ENCODE assay signal across 9 mouse cellular contexts in the genomic region with DNA sequence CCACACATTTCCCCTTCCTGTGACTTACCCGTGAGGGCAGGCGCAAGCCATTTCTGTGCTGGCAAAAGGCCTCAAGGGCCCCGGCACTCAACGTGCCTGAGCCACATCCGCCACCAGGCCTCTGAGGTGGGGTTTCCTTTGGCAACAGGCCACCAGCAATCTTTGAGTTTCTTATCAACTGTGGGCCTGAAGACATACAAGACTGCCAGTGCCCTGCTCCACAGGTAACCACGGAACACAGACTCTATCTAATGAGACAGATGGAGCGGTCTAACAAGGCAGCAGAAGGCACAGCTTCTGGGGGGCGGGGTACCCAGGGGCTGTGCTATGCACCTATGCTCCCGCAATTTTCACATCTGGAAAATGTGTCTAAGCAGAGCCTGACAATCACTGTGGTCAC. TPM values are rescaled to one million over a fixed set of nuclear protein-coding genes. Genes with fewer than 3 reads are reported as not detected.
DNase-seq lines count a peak whose midpoint lies in the region; ATAC-seq lines count a peak whose summit lies in the region.
"Had no signal": no experiment of that assay in that cellular context is flagged by ENCODE, and none has a peak within 500 bp of the region (broad histone marks: within the 10 kb centered on the region; RNA-seq: fewer than 3 reads in every experiment).

No protein-coding gene starts in this region.

- no peaks in the 10 kb centered on the region for H3K9me3 ChIP-seq in neural tube, embryonic 15.5 days (replicated peaks)
- H3K9me3 ChIP-seq in heart, embryonic 13.5 days = no peaks in the 10 kb centered on the region
- no peaks in the 10 kb centered on the region for H3K9me3 ChIP-seq in liver, embryonic 11.5 days (ENCODE audit: control insufficient read depth, low read length)
- H3K9me3 ChIP-seq: limb, embryonic 15.5 days had no signal

- H3K27me3 ChIP-seq in neural tube, embryonic 15.5 days (replicated peaks) = no peaks in the 10 kb centered on the region
- no peaks in the 10 kb centered on the region for H3K27me3 ChIP-seq in heart, embryonic 13.5 days (replicated peaks)
- no peaks in the 10 kb centered on the region for H3K27me3 ChIP-seq in liver, embryonic 11.5 days (replicated peaks; ENCODE audit: control insufficient read depth, insufficient read depth, low read length)
- H3K27me3 ChIP-seq: limb, embryonic 15.5 days had no signal

- H3K36me3 ChIP-seq in neural tube, embryonic 15.5 days = no peaks in the 10 kb centered on the region
- no peaks in the 10 kb centered on the region for H3K36me3 ChIP-seq in heart, embryonic 13.5 days
- no peaks in the 10 kb centered on the region for H3K36me3 ChIP-seq in liver, embryonic 11.5 days (ENCODE audit: control insufficient read depth, insufficient read depth, low read length)
- H3K36me3 ChIP-seq: limb, embryonic 15.5 days had no signal

- WGBS in neural tube, embryonic 15.5 days = 74% methylated on average over 9 of the region's 9 CpGs
- 35% methylated on average over 9 of the region's 9 CpGs for WGBS in heart, embryonic 13.5 days
- WGBS in liver, embryonic 11.5 days = 49% methylated on average over 9 of the region's 9 CpGs

- H3K9ac ChIP-seq in neural tube, embryonic 15.5 days (replicated peaks) = no peak overlapping the region
- no peak overlapping the region for H3K9ac ChIP-seq in heart, embryonic 13.5 days
- no peak overlapping the region for H3K9ac ChIP-seq in liver, embryonic 11.5 days (ENCODE audit: low read depth, low read length)
- H3K9ac ChIP-seq: limb, embryonic 15.5 days had no signal

- H3K4me1 ChIP-seq in neural tube, embryonic 15.5 days = peaks cover 5% of the 10 kb centered on the region; the same call in 1 of the 2 replicates
- H3K4me1 ChIP-seq in heart, embryonic 13.5 days = peaks cover 17% of the 10 kb centered on the region
- H3K4me1 ChIP-seq in liver, embryonic 11.5 days (replicated peaks; ENCODE audit: control insufficient read depth, insufficient read depth, low read length) = peaks cover 9% of the 10 kb centered on the region

- no peak for DNase-seq in neural tube, embryonic 10.5 days (ENCODE audit: extremely low spot score, low spot score)
- DNase-seq in liver, embryonic 11.5 days (ENCODE audit: low spot score) = no peak
- peak; percentile 62 to 65 for DNase-seq in spleen, adult 18-20 months
- no peak for DNase-seq in embryo, embryonic 11 days
- DNase-seq in left cerebral cortex, adult 8-10 months (ENCODE audit: low spot score in 2 of 2) = no peak

- H3K4me2 ChIP-seq in neural tube, embryonic 15.5 days = no peak overlapping the region
- peak overlapping the region; percentile 20; the same call in 1 of the 2 replicates for H3K4me2 ChIP-seq in heart, embryonic 13.5 days
- H3K4me2 ChIP-seq in liver, embryonic 11.5 days = no peak overlapping the region
- H3K4me2 ChIP-seq: limb, embryonic 15.5 days had no signal

- no peak overlapping the region for H3K27ac ChIP-seq in neural tube, embryonic 15.5 days (replicated peaks)
- no peak overlapping the region for H3K27ac ChIP-seq in heart, embryonic 13.5 days (replicated peaks)
- H3K27ac ChIP-seq in liver, embryonic 11.5 days (ENCODE audit: low read depth, low read length) = peak overlapping the region; percentile 5; the same call in 1 of the 2 replicates
- H3K27ac ChIP-seq: limb, embryonic 15.5 days had no signal

- peak; percentile 53; the same call in 1 of the 2 replicates for ATAC-seq in neural tube, embryonic 15.5 days (ENCODE audit: low FRiP score)
- no peak for ATAC-seq in heart, embryonic 13.5 days (ENCODE audit: extremely low read depth, insufficient number of reproducible peaks, low FRiP score, low TSS enrichment)
- peak; percentile 60 for ATAC-seq in liver, embryonic 11.5 days (replicated peaks; ENCODE audit: low FRiP score)
- ATAC-seq in frontal cortex, adult (ENCODE audit: low TSS enrichment) = no peak

- H3K4me3 ChIP-seq in neural tube, embryonic 15.5 days (replicated peaks) = no peak overlapping the region
- H3K4me3 ChIP-seq in heart, embryonic 13.5 days = no peak overlapping the region
- no peak overlapping the region for H3K4me3 ChIP-seq in liver, embryonic 11.5 days (ENCODE audit: low read depth, low read length)
- H3K4me3 ChIP-seq: limb, embryonic 15.5 days had no signal

RNA-seq across cellular contexts. Expression of a gene that starts 54.4 kb away (rescaled TPM):
- 17.9 and 20.2 TPM in 2 replicates for polyA plus RNA-seq in neural tube, embryonic 15.5 days (2015; fragmentation: Nextera tagmentation; extraction: Ambion mirVana)
- polyA plus RNA-seq in heart, embryonic 13.5 days (2015; fragmentation: Nextera tagmentation; extraction: Ambion mirVana) = 23.5 and 26.3 TPM in 2 replicates
- 12.8 and 13.9 TPM in 2 replicates for polyA plus RNA-seq in liver, embryonic 11.5 days (2014; fragmentation: Nextera tagmentation; extraction: Ambion mirVana)
- 10 to 100 TPM; 11.5 to 15.3 (median 13.1) TPM for total RNA-seq in left cerebral cortex, adult 8-10 months (2022)

Comparison
In these comparisons a context has a peak if more than half of its experiments do, and no peak if none do; other contexts are left out.
1. ATAC-seq: peak in neural tube, embryonic 15.5 days (single experiment) and liver, embryonic 11.5 days (single experiment); none in heart, embryonic 13.5 days (single experiment) and frontal cortex, adult (single experiment).
2. DNase-seq: peak in spleen, adult 18-20 months (2 of 2); none in neural tube, embryonic 10.5 days (single experiment), liver, embryonic 11.5 days (single experiment), embryo, embryonic 11 days (single experiment) and left cerebral cortex, adult 8-10 months (0 of 2).